Mouse (Mus musculus) monocyte, adult 2 months (primary cell): ENCODE results near the gene Rufy2.
A peak's percentile ranks its signal among the peaks of the same experiment; 100 is the strongest.
"Not testable (repeated sequence)": the region's sequence is repeated elsewhere in the genome, so short reads cannot be mapped to it uniquely, and the experiment has no call there.

Experiments
- DNase-seq, 2 experiments: peaks; one replicate each; pipeline ENCODE4 v3.0.0; 2022; ENCODE audit warnings: low spot score in 2 of 2, low read depth in 1 of 2

The Rufy2 gene

GRCm38 (mm10) chr10:63049106-63049505 is 69.1 kb downstream of the Rufy2 start:
- no peak for DNase-seq

- no peak for DNase-seq
Observed at GRCm38 (mm10) chr10:63051267-63051666, 71.2 kb downstream of the Rufy2 start.

- no peak for DNase-seq
Observed at GRCm38 (mm10) chr10:63052011-63052410, 72.0 kb downstream of the Rufy2 start.

GRCm38 (mm10) chr10:63053007-63053406 is 73.0 kb downstream of the Rufy2 start:
- no peak for DNase-seq

- not testable (repeated sequence) for DNase-seq
Observed at GRCm38 (mm10) chr10:63054071-63054470, 74.0 kb downstream of the Rufy2 start.

- DNase-seq = no peak
Observed at GRCm38 (mm10) chr10:63054586-63054985, 74.6 kb downstream of the Rufy2 start.

- DNase-seq = no peak
Observed at GRCm38 (mm10) chr10:63056966-63057750, 77.1 kb downstream of the Rufy2 start.

- DNase-seq = no peak
Observed at GRCm38 (mm10) chr10:63059862-63060261, 79.8 kb downstream of the Rufy2 start, which contains the start of gene Pbld1. TSS of gene Pbld1 (plus strand) at chr10:63060162.

- DNase-seq = no peak
Observed at GRCm38 (mm10) chr10:63060406-63060805, 80.4 kb downstream of the Rufy2 start.

- DNase-seq = no peak
Observed at GRCm38 (mm10) chr10:63061266-63061665, 81.2 kb downstream of the Rufy2 start.

- no peak for DNase-seq
Observed at GRCm38 (mm10) chr10:63062696-63063095, 82.7 kb downstream of the Rufy2 start.

- DNase-seq = no peak
Observed at GRCm38 (mm10) chr10:63063365-63063764, 83.3 kb downstream of the Rufy2 start.

- DNase-seq = no peak
Observed at GRCm38 (mm10) chr10:63064516-63064915, 84.5 kb downstream of the Rufy2 start.

GRCm38 (mm10) chr10:63065561-63065960 is 85.5 kb downstream of the Rufy2 start:
- DNase-seq = no peak

- peak in 1 of 2 experiments; percentile 13 for DNase-seq
Observed at GRCm38 (mm10) chr10:63065988-63066387, 86.0 kb downstream of the Rufy2 start.
